27 mouse cellular contexts compared by ENCODE assay signal in genomic region chr9:32611340-32611739, GRCm38 (mm10). TPM values are rescaled to one million over a fixed set of nuclear protein-coding genes. Genes with fewer than 3 reads are reported as not detected.
DNase-seq lines count a peak whose midpoint lies in the region; ATAC-seq and TF ChIP-seq lines count a peak whose summit lies in the region.
"Had no signal": no experiment of that assay in that cellular context is flagged by ENCODE, and none has a peak within 500 bp of the region (broad histone marks: within the 10 kb centered on the region; RNA-seq: fewer than 3 reads in every experiment).

No protein-coding gene starts in this region.

- 89% methylated on average over 4 of the region's 4 CpGs for WGBS in kidney, embryonic 15.5 days
- 14% methylated on average over 4 of the region's 4 CpGs for WGBS in thymus, adult 2 months
- 78% methylated on average over 4 of the region's 4 CpGs for WGBS in liver, postnatal 0 days (ENCODE audit: insufficient replicate concordance)

- H3K27me3 ChIP-seq in kidney, embryonic 15.5 days = no peaks in the 10 kb centered on the region
- H3K27me3 ChIP-seq in thymus, adult 2 months (ENCODE audit: control insufficient read depth, insufficient read depth, low read length) = no peaks in the 10 kb centered on the region
- no peaks in the 10 kb centered on the region for H3K27me3 ChIP-seq in liver, postnatal 0 days (ENCODE audit: insufficient read depth, low read length)
- H3K27me3 ChIP-seq: heart, embryonic 12.5 days; heart, embryonic 15.5 days had no signal

- no peaks in the 10 kb centered on the region for H3K9me3 ChIP-seq in kidney, embryonic 15.5 days (replicated peaks)
- no peaks in the 10 kb centered on the region for H3K9me3 ChIP-seq in liver, postnatal 0 days (ENCODE audit: low read length)
- H3K9me3 ChIP-seq: forebrain, embryonic 10.5 days; forebrain, embryonic 13.5 days; heart, embryonic 12.5 days; heart, embryonic 15.5 days; hindbrain, embryonic 10.5 days; hindbrain, embryonic 13.5 days had no signal

- no peak overlapping the region for H3K9ac ChIP-seq in kidney, embryonic 15.5 days
- no peak overlapping the region for H3K9ac ChIP-seq in liver, postnatal 0 days (replicated peaks)
- H3K9ac ChIP-seq: forebrain, embryonic 13.5 days; heart, embryonic 12.5 days; heart, embryonic 15.5 days; hindbrain, embryonic 13.5 days had no signal

- no peak overlapping the region for H3K4me2 ChIP-seq in kidney, embryonic 15.5 days
- no peak overlapping the region for H3K4me2 ChIP-seq in liver, postnatal 0 days (ENCODE audit: low read depth, low read length)
- H3K4me2 ChIP-seq: forebrain, embryonic 13.5 days; heart, embryonic 12.5 days; heart, embryonic 15.5 days; hindbrain, embryonic 13.5 days had no signal

- no peak overlapping the region for H3K4me3 ChIP-seq in kidney, embryonic 15.5 days (replicated peaks)
- no peak overlapping the region for H3K4me3 ChIP-seq in thymus, adult 2 months (ENCODE audit: control insufficient read depth, insufficient read depth, low read length)
- no peak overlapping the region for H3K4me3 ChIP-seq in liver, postnatal 0 days (ENCODE audit: low read depth, low read length)
- H3K4me3 ChIP-seq: forebrain, embryonic 10.5 days; forebrain, embryonic 13.5 days; heart, embryonic 12.5 days; heart, embryonic 15.5 days; hindbrain, embryonic 10.5 days; hindbrain, embryonic 13.5 days had no signal

- H3K4me1 ChIP-seq in kidney, embryonic 15.5 days = peaks cover 58% of the 10 kb centered on the region
- peaks cover 78% of the 10 kb centered on the region for H3K4me1 ChIP-seq in thymus, adult 2 months (replicated peaks; ENCODE audit: control insufficient read depth, insufficient read depth, low read length)
- H3K4me1 ChIP-seq in liver, postnatal 0 days (ENCODE audit: insufficient read depth) = peaks cover 19% of the 10 kb centered on the region
- H3K4me1 ChIP-seq: forebrain, embryonic 13.5 days had no signal

- H3K27ac ChIP-seq in kidney, embryonic 15.5 days = 0 out of 2 replicates have a peak overlapping the region, but pooled peaks have one; percentile 78
- peak overlapping the region; percentile 94 for H3K27ac ChIP-seq in thymus, adult 2 months (ENCODE audit: control insufficient read depth, insufficient read depth, low read length)
- H3K27ac ChIP-seq in liver, postnatal 0 days (ENCODE audit: low read depth) = no peak overlapping the region
- H3K27ac ChIP-seq: forebrain, embryonic 10.5 days; forebrain, embryonic 13.5 days; heart, embryonic 15.5 days; hindbrain, embryonic 10.5 days; hindbrain, embryonic 13.5 days had no signal

- H3K36me3 ChIP-seq in kidney, embryonic 15.5 days = no peaks in the 10 kb centered on the region
- no peaks in the 10 kb centered on the region for H3K36me3 ChIP-seq in thymus, adult 2 months (ENCODE audit: control insufficient read depth, insufficient read depth, low read length)
- H3K36me3 ChIP-seq in liver, postnatal 0 days (replicated peaks; ENCODE audit: insufficient read depth, low read length) = no peaks in the 10 kb centered on the region
- H3K36me3 ChIP-seq: forebrain, embryonic 10.5 days; heart, embryonic 12.5 days; heart, embryonic 15.5 days; hindbrain, embryonic 10.5 days; hindbrain, embryonic 13.5 days had no signal

- TF ChIP-seq POLR2A in thymus, adult 2 months (IDR thresholded peaks at IDR 0.05; ENCODE audit: control insufficient read depth, extremely low read depth, insufficient read depth, low read length, poor library complexity) = no peak

- no peak for TF ChIP-seq CTCF in thymus, adult 2 months (IDR thresholded peaks at IDR 0.05; ENCODE audit: borderline replicate concordance, control insufficient read depth, extremely low read depth, insufficient read depth, low read length, poor library complexity)
- no peak for TF ChIP-seq CTCF in liver, postnatal 0 days (IDR thresholded peaks at IDR 0.05; ENCODE audit: low read depth)

- no peak for TF ChIP-seq EP300 in liver, postnatal 0 days (IDR thresholded peaks at IDR 0.05; ENCODE audit: low read depth)

- no peak for DNase-seq in kidney, postnatal 4 days
- DNase-seq in A20 (ENCODE audit: low read depth, low spot score) (peak; percentile 25), adipocyte (ENCODE audit: low spot score) (no peak)
- peak; percentile 59 for DNase-seq in thymus, adult 2 months
- peak; percentile 57 for DNase-seq in thymus, postnatal 25 days
- DNase-seq in cerebellum, postnatal 4 days (ENCODE audit: low spot score in 2 of 2) = no peak
- DNase-seq in liver, postnatal 0 days = no peak
- DNase-seq: adrenal gland, adult 8-10 months; adrenal gland, postnatal 36 days; cerebellum, adult 11 months; cerebellum, adult 2 months; cerebellum, adult 9-11 months; cerebellum, postnatal 25 days; gastrocnemius, postnatal 10 days; gastrocnemius, postnatal 36 days; heart, postnatal 10 days; heart, postnatal 36 days had no signal

- no peak for ATAC-seq in kidney, embryonic 15.5 days (replicated peaks; ENCODE audit: low FRiP score)
- no peak for ATAC-seq in liver, postnatal 0 days
- ATAC-seq: CD4-positive, CD25-positive, alpha-beta regulatory T cell, adult 4 months; forebrain, embryonic 13.5 days; forebrain, embryonic 16.5 days; hindbrain, embryonic 16.5 days had no signal

RNA-seq across cellular contexts. Expression of gene Ets1, which starts 24.7 kb away (rescaled TPM):
- polyA plus RNA-seq in kidney, embryonic 15.5 days (2015; fragmentation: Nextera tagmentation; extraction: Ambion mirVana) = 66.0 and 68.4 TPM in 2 replicates
- 272 and 400 TPM in 2 replicates for polyA plus RNA-seq in thymus, adult 2 months (2012; rRNA removed)
- 14.6 and 18.1 TPM in 2 replicates for polyA plus RNA-seq in liver, postnatal 0 days (2015; fragmentation: Nextera tagmentation; extraction: Ambion mirVana)

Comparison
In these comparisons a context has a peak if more than half of its experiments do, and no peak if none do; other contexts are left out.
1. DNase-seq: peak in A20 (single experiment), thymus, adult 2 months (single experiment) and thymus, postnatal 25 days (single experiment); none in kidney, postnatal 4 days (0 of 2), cerebellum, postnatal 4 days (0 of 2), adipocyte (single experiment) and liver, postnatal 0 days (single experiment).